Mouse (Mus musculus) ES-Bruce4 (cell line): ENCODE data around the gene Alkbh7. TPM values are rescaled to one million over a fixed set of nuclear protein-coding genes. Genes with fewer than 3 reads are reported as not detected.

Experiments used
- H3K27ac ChIP-seq: 2 replicates; pipeline ENCODE4 v1.5.1; 2012; ENCODE audit warnings: low read length, inconsistent platforms; ENCODE audit not compliant: insufficient read depth
- H3K27me3 ChIP-seq: 2 replicates; pipeline ENCODE4 v1.6.1; 2012; ENCODE audit warnings: mild to moderate bottlenecking, low read length, inconsistent platforms; ENCODE audit not compliant: control insufficient read depth, poor library complexity, insufficient read depth, severe bottlenecking
- H3K36me3 ChIP-seq: 2 replicates; pipeline ENCODE4 v1.6.1; 2012; ENCODE audit warnings: inconsistent platforms, mild to moderate bottlenecking, low read length, moderate library complexity; ENCODE audit not compliant: control insufficient read depth, poor library complexity, insufficient read depth, severe bottlenecking
- H3K4me1 ChIP-seq: one replicate; pipeline ENCODE4 v1.8.1; 2011; ENCODE audit warnings: low read length; ENCODE audit not compliant: control insufficient read depth, insufficient read depth
- H3K4me3 ChIP-seq: 2 replicates; pipeline ENCODE4 v1.5.1; 2011; ENCODE audit warnings: low read depth, mild to moderate bottlenecking, low read length
- H3K9ac ChIP-seq: 2 replicates; pipeline ENCODE4 v1.6.1; 2012; ENCODE audit warnings: low read depth, mild to moderate bottlenecking, inconsistent platforms; ENCODE audit not compliant: poor library complexity, severe bottlenecking
- H3K9me3 ChIP-seq: replicated peaks from 2 replicates; pipeline ENCODE4 v1.6.1; 2012; ENCODE audit warnings: mild to moderate bottlenecking, low read length, inconsistent platforms; ENCODE audit not compliant: control insufficient read depth, poor library complexity, insufficient read depth, severe bottlenecking
- CTCF ChIP-seq: IDR thresholded peaks from one replicate; pipeline ENCODE4 v1.8.1; 2011; ENCODE audit warnings: low read depth, low read length
- EP300 ChIP-seq: IDR thresholded peaks from 2 replicates; pipeline ENCODE4 v1.6.1; 2011; ENCODE audit warnings: low read depth, low read length; ENCODE audit not compliant: insufficient read depth
- POLR2A ChIP-seq: IDR thresholded peaks from one replicate; pipeline ENCODE4 v1.8.1; 2011; ENCODE audit warnings: low read length; ENCODE audit not compliant: insufficient read depth
- polyA plus RNA-seq: library from polyadenylated mRNA; stranded (reverse); fragments of >200 nt; gene quantifications from 2 replicates; pipeline ENCODE4 v1.2.4, GENCODE M21; 2011; ENCODE audit warnings: low read depth; ENCODE audit not compliant: missing spikeins, insufficient read depth, insufficient read length

The Alkbh7 gene
- polyA plus RNA-seq, result 16.0 and 21.3 TPM in 2 replicates

DNA sequence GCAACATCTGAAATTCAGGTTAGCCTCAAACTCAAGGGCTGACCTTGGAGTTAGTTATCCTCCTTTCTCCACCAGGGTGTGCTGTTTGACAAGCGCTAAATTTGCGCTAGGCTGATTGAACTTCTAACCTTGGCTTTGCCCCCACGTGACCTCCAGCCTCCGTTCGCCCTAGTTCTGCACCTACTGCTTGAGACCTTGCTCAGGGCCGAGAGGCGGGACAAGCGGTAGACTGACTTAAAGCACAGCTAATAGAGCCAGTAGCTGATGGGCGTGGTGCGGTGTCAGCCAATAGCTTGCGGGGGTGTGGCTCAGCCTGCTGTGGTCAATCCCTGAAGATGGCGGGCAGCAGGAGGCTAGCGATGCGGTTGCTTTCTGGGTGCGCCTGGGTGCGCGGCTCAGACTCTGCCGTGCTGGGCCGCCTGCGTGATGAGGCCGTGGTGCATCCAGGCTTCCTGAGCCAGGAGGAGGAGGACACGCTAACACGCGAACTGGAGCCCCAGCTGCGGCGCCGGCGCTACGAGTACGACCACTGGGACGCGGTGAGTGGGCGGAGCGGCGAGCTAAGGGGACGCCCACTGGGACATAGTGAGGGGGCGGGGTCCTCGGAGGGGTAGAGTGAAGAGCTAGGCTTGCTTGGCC is at the start of gene Alkbh7:
Alkbh7 (plus strand) TSS at position 311 of the 639 bp plus-strand sequence.
- peak; percentile 60 for TF ChIP-seq CTCF
- TF ChIP-seq EP300, result 0 out of 2 replicates have a peak, but pooled peaks have one; percentile 29
- peak; percentile 65 for TF ChIP-seq POLR2A
- no peaks in the 10 kb centered on the region for H3K27me3 ChIP-seq
- no peaks in the 10 kb centered on the region for H3K4me1 ChIP-seq
- H3K27ac ChIP-seq, result no peak within 1 kb of the TSS
- peak within 1 kb of the TSS; percentile 69 for H3K4me3 ChIP-seq
- H3K9me3 ChIP-seq, result no peaks in the 10 kb centered on the region
- H3K9ac ChIP-seq, result peak within 1 kb of the TSS; percentile 12; the same call in 1 of the 2 replicates
- peaks cover 38% of the 10 kb centered on the region for H3K36me3 ChIP-seq

DNA sequence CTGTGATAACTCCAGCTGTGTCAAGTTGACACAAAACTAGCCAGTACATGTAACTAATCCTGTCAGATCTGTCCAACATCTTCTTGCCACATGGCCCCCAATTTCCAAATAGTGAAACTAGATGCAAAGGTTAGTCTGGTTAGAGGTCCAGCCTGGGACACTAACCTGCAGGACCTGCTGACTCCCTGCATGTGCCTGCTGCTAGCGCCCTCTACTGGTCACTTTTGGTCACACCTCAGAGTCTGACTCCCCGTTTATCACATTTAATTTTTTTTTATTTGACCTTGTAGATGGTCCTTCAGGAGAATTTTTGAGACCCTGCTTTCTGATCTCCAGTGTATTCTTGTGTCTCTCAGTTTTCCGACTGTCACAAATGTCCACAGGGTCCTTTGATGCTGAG is 46.2 kb upstream of the Alkbh7 start:
- H3K9me3 ChIP-seq, result no peaks in the 10 kb centered on the region
- no peaks in the 10 kb centered on the region for H3K36me3 ChIP-seq
- H3K9ac ChIP-seq, result no peak overlapping the region
- no peak overlapping the region for H3K27ac ChIP-seq
- H3K27me3 ChIP-seq, result no peaks in the 10 kb centered on the region
- TF ChIP-seq EP300 (no peak), POLR2A (no peak), CTCF (peak; percentile 99)
- H3K4me1 ChIP-seq, result no peaks in the 10 kb centered on the region
- no peak overlapping the region for H3K4me3 ChIP-seq

DNA sequence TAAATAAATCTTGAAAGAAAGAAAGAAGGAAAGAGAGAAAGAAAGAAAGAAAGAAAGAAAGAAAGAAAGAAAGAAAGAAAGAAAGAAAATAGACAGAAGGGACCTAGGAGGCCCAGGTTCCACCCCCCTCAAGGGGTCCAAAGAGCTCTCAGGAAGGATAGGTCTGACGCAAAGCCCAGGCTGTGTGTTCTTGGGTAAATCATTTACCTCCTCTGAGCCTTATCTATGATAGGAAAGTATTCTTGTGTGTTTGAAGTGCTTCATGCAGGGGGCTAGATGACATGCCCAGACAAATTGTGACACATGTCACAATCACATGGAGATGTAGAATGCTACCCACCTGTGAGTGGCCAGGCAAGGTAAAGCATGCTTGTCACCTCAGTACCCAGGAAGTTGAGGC is 44.5 kb upstream of the Alkbh7 start:
- Histone ChIP-seq H3K27ac (no peak overlapping the region), H3K9me3 (no peaks in the 10 kb centered on the region), H3K36me3 (no peaks in the 10 kb centered on the region), H3K4me3 (no peak overlapping the region), H3K27me3 (no peaks in the 10 kb centered on the region), H3K4me1 (no peaks in the 10 kb centered on the region), H3K9ac (no peak overlapping the region)
- no peak for TF ChIP-seq CTCF

DNA sequence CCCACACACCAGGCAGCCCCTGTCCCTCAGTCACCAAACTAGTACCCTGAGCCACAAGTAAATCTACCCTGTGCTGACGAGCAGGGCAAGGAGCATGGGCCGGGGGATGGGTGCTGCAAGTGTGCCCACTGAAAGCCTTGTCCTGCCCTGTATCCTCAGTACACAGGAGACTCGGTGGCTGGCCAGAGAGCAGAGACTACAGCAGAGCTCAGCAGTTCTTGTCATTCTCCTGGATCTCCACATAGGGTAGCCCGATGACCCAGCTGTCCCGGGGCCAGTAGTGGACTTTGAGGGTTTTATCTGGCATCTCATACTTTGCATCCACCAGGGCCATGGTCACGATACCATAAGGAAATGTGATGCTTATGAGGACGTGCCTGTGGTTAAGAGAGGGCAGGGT is 42.3 kb upstream of the Alkbh7 start:
- no peak for TF ChIP-seq CTCF
- no peak overlapping the region for H3K9ac ChIP-seq
- H3K27ac ChIP-seq, result no peak overlapping the region
- H3K4me1 ChIP-seq, result no peaks in the 10 kb centered on the region
- H3K4me3 ChIP-seq, result no peak overlapping the region
- H3K36me3 ChIP-seq, result no peaks in the 10 kb centered on the region
- H3K9me3 ChIP-seq, result no peaks in the 10 kb centered on the region
- H3K27me3 ChIP-seq, result no peaks in the 10 kb centered on the region

DNA sequence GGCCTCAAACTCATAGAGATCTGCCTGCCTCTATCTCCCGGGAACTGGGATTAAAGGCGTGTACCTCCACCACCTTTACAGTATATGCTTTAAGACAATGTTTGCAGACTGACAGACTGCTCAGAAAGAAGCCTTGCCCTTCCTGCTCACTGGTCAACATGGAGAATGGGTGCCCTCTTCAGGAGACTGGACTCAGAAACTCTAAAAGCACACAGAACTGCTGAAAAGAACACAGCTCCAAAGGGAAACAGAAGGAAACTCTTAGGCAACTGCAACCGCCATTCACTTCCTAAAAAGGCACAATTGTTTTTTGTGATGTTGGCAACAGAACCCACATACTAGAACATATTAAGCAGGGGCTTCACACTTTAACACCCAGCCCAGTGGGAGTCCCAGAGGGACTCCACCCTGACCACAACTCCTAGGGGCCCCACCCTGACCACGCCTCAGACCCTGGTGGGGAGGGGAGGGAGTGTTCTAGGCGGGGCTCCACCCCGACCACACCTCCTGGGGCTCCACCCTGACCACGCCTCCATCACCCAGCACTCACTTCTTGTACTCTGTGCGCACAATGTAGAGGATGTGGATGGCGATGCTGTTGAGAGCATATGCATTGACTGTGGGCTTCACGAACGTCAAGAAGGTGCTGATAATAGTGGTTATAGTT is 39.2 kb upstream of the Alkbh7 start:
- Histone ChIP-seq H3K27me3 (no peaks in the 10 kb centered on the region), H3K9me3 (no peaks in the 10 kb centered on the region), H3K9ac (no peak overlapping the region), H3K4me3 (0 out of 2 replicates have a peak overlapping the region, but pooled peaks have one; percentile 8), H3K4me1 (no peaks in the 10 kb centered on the region), H3K27ac (no peak overlapping the region), H3K36me3 (no peaks in the 10 kb centered on the region)
- TF ChIP-seq EP300, result 0 out of 2 replicates have a peak, but pooled peaks have one; percentile 12
- TF ChIP-seq POLR2A, result no peak

DNA sequence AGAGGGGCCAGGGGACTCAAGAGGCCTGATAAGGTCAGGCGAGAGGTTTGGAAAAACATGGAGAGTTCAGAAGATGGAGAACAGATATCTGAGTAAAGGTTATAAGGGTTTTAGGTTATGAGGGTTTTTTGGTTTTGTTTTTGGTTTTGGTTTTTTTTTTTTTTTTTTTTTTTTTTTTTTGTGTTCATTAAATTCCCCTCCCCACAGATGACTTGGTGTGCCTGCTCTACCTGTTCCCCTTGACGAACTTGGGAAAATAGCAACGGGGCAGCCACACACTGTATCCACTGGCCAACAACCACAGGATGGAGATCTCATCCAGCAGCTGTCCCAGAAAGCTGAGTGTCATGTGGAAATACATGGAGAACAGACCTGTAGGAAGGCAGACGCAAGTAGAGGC is 38.5 kb upstream of the Alkbh7 start:
- Histone ChIP-seq H3K27me3 (no peaks in the 10 kb centered on the region), H3K4me3 (no peak overlapping the region), H3K9ac (no peak overlapping the region), H3K9me3 (no peaks in the 10 kb centered on the region), H3K4me1 (no peaks in the 10 kb centered on the region), H3K36me3 (no peaks in the 10 kb centered on the region), H3K27ac (no peak overlapping the region)
- TF ChIP-seq EP300, result no peak
- TF ChIP-seq CTCF, result no peak
- no peak for TF ChIP-seq POLR2A
